Comparison of ENCODE assay signal across 8 mouse cellular contexts in the genomic region with DNA sequence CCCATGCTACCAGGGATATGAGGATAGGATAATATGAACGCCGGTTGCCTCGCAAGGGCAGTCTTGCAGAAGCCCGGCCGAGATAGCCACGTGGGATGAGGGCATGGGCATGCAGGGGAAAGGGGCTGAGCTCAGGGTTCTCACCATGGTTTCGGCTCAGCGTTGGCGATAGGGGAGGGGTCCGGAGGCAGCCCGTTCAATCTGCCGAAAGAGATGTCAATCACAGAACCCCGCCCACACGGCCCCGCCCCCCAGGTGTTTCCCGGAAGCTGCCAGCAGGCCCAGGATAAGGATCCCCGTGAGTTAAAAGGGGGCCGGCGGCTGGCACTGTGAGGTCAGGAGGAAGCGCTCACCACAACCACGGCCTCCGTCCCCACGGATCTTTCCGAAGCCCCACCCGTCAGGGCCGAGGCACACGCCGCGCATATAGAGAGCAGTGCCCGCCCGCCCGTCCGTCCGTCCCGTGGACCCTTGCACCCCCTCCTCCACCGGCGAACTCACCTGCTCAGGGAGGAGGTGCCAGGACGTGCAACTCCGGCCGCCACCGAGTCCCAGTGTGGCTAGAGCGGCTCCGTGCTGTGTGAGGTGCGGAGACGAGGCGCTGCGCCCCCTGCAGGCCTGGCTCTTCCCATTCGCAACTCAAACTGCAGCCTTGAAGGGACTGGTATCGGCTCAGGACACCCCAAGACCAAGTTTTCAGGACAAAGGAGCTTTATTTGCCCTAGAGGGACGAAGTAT. TPM values are rescaled to one million over a fixed set of nuclear protein-coding genes. Genes with fewer than 3 reads are reported as not detected.
DNase-seq lines count a peak whose midpoint lies in the region; ATAC-seq and TF ChIP-seq lines count a peak whose summit lies in the region.

A gene (minus strand): TSS at position 564 of the 738 bp plus-strand sequence.

- peak within 1 kb of the TSS; percentile 94 for H3K27ac ChIP-seq in forebrain, embryonic 10.5 days
- peak within 1 kb of the TSS; percentile 84 for H3K27ac ChIP-seq in heart, embryonic 15.5 days
- peak within 1 kb of the TSS; percentile 33 for H3K27ac ChIP-seq in liver, embryonic 14.5 days
- H3K27ac ChIP-seq in neural tube, embryonic 11.5 days (ENCODE audit: low read depth, low read length), result peak within 1 kb of the TSS; percentile 67
- H3K27ac ChIP-seq in stomach, postnatal 0 days (replicated peaks), result peak within 1 kb of the TSS; percentile 92

- peak; percentile 99 for TF ChIP-seq CTCF in liver, embryonic 14.5 days (IDR thresholded peaks at IDR 0.05; ENCODE audit: low read depth)
- TF ChIP-seq CTCF in stomach, postnatal 0 days (IDR thresholded peaks at IDR 0.05; ENCODE audit: low read depth), result peak; percentile 97

- no peak for TF ChIP-seq EP300 in liver, embryonic 14.5 days (IDR thresholded peaks at IDR 0.05; ENCODE audit: low read depth)
- no peak for TF ChIP-seq EP300 in stomach, postnatal 0 days (optimal IDR thresholded peaks at IDR 0.05)

- peak; percentile 59 for ATAC-seq in CD4-positive, CD25-positive, alpha-beta regulatory T cell, adult 4 months
- peak; percentile 94 for ATAC-seq in heart, embryonic 15.5 days (replicated peaks; ENCODE audit: insufficient number of reproducible peaks, insufficient read depth, low FRiP score, low read depth)
- peak; percentile 92 for ATAC-seq in liver, embryonic 14.5 days (ENCODE audit: insufficient read depth)
- ATAC-seq in neural tube, embryonic 11.5 days (ENCODE audit: insufficient read depth, low FRiP score, low TSS enrichment), result peak; percentile 95
- ATAC-seq in stomach, postnatal 0 days (ENCODE audit: low FRiP score, low TSS enrichment), result peak; percentile 95

- H3K4me1 ChIP-seq in forebrain, embryonic 10.5 days, result peaks cover 27% of the 10 kb centered on the region
- peaks cover 7% of the 10 kb centered on the region for H3K4me1 ChIP-seq in heart, embryonic 15.5 days (replicated peaks)
- H3K4me1 ChIP-seq in liver, embryonic 14.5 days (replicated peaks; ENCODE audit: control insufficient read depth in 2 of 2, insufficient read depth in 2 of 2, low read length in 1 of 2), result peaks cover 20 to 21% of the 10 kb centered on the region in 2 experiments; a peak in 3 of 4 replicates
- no peaks in the 10 kb centered on the region for H3K4me1 ChIP-seq in neural tube, embryonic 11.5 days (ENCODE audit: control insufficient read depth, insufficient read depth, low read length)
- H3K4me1 ChIP-seq in stomach, postnatal 0 days (replicated peaks; ENCODE audit: control insufficient read depth, insufficient read depth), result no peaks in the 10 kb centered on the region

- peak within 1 kb of the TSS; percentile 84 for H3K4me3 ChIP-seq in forebrain, embryonic 10.5 days
- peak within 1 kb of the TSS; percentile 81 for H3K4me3 ChIP-seq in heart, embryonic 15.5 days
- peak within 1 kb of the TSS; percentile 79 for H3K4me3 ChIP-seq in liver, embryonic 14.5 days (ENCODE audit: insufficient read depth in 1 of 2, low read depth in 2 of 2, low read length in 2 of 2)
- peak within 1 kb of the TSS; percentile 55 for H3K4me3 ChIP-seq in neural tube, embryonic 11.5 days (ENCODE audit: low read depth, low read length)
- H3K4me3 ChIP-seq in stomach, postnatal 0 days (ENCODE audit: low read depth, low read length), result peak within 1 kb of the TSS; percentile 81

- no peaks in the 10 kb centered on the region for H3K27me3 ChIP-seq in forebrain, embryonic 10.5 days (ENCODE audit: poor library complexity, severe bottlenecking)
- H3K27me3 ChIP-seq in heart, embryonic 15.5 days, result no peaks in the 10 kb centered on the region
- H3K27me3 ChIP-seq in liver, embryonic 14.5 days (ENCODE audit: control insufficient read depth, insufficient read depth, low read length), result no peaks in the 10 kb centered on the region
- no peaks in the 10 kb centered on the region for H3K27me3 ChIP-seq in neural tube, embryonic 11.5 days (ENCODE audit: control insufficient read depth, insufficient read depth, low read length)
- no peaks in the 10 kb centered on the region for H3K27me3 ChIP-seq in stomach, postnatal 0 days (ENCODE audit: control insufficient read depth, insufficient read depth, low read length)

- H3K9ac ChIP-seq in heart, embryonic 15.5 days, result peak within 1 kb of the TSS; percentile 82
- peak within 1 kb of the TSS; percentile 72 for H3K9ac ChIP-seq in liver, embryonic 14.5 days (replicated peaks)
- H3K9ac ChIP-seq in neural tube, embryonic 11.5 days (ENCODE audit: low read length), result peak within 1 kb of the TSS; percentile 81
- H3K9ac ChIP-seq in stomach, postnatal 0 days (ENCODE audit: low read length), result peak within 1 kb of the TSS; percentile 82

- H3K4me2 ChIP-seq in heart, embryonic 15.5 days, result peak within 1 kb of the TSS; percentile 69
- peak within 1 kb of the TSS; percentile 82 for H3K4me2 ChIP-seq in liver, embryonic 14.5 days (ENCODE audit: low read depth)
- H3K4me2 ChIP-seq in neural tube, embryonic 11.5 days (ENCODE audit: low read depth), result peak within 1 kb of the TSS; percentile 46
- H3K4me2 ChIP-seq in stomach, postnatal 0 days (replicated peaks; ENCODE audit: low read depth), result peak within 1 kb of the TSS; percentile 70

- H3K9me3 ChIP-seq in forebrain, embryonic 10.5 days, result no peaks in the 10 kb centered on the region
- no peaks in the 10 kb centered on the region for H3K9me3 ChIP-seq in heart, embryonic 15.5 days (replicated peaks)
- no peaks in the 10 kb centered on the region for H3K9me3 ChIP-seq in liver, embryonic 14.5 days (ENCODE audit: control insufficient read depth, low read length)
- no peaks in the 10 kb centered on the region for H3K9me3 ChIP-seq in neural tube, embryonic 11.5 days (ENCODE audit: control insufficient read depth, low read length)
- H3K9me3 ChIP-seq in stomach, postnatal 0 days (ENCODE audit: control insufficient read depth, low read length), result no peaks in the 10 kb centered on the region

- H3K36me3 ChIP-seq in forebrain, embryonic 10.5 days (replicated peaks), result peaks cover 32% of the 10 kb centered on the region
- peaks cover 20% of the 10 kb centered on the region; the same call in 1 of the 2 replicates for H3K36me3 ChIP-seq in heart, embryonic 15.5 days
- no peaks in the 10 kb centered on the region for H3K36me3 ChIP-seq in liver, embryonic 14.5 days (replicated peaks; ENCODE audit: control insufficient read depth, insufficient read depth, low read depth)
- 0 out of 2 replicates have a peak, but pooled peaks cover 2% of the 10 kb centered on the region for H3K36me3 ChIP-seq in neural tube, embryonic 11.5 days (ENCODE audit: control insufficient read depth, insufficient read depth, low read length)
- peaks cover 8% of the 10 kb centered on the region; the same call in 1 of the 2 replicates for H3K36me3 ChIP-seq in stomach, postnatal 0 days (ENCODE audit: control insufficient read depth, insufficient read depth, low read length)

- WGBS in forebrain, embryonic 10.5 days, result under 1% methylated on average over 50 of the region's 50 CpGs
- under 1% methylated on average over 50 of the region's 50 CpGs for WGBS in heart, embryonic 15.5 days
- WGBS in liver, embryonic 14.5 days (ENCODE audit: insufficient replicate concordance), result under 1% methylated on average over 47 of the region's 50 CpGs
- under 1% methylated on average over 50 of the region's 50 CpGs for WGBS in neural tube, embryonic 11.5 days
- WGBS in stomach, postnatal 0 days, result under 1% methylated on average over 47 of the region's 50 CpGs

- peak; percentile 86 for DNase-seq in c-Kit-negative CD71-positive TER-119-positive erythroid progenitor cells, embryonic 14.5 days (ENCODE audit: low read depth, low spot score)
- DNase-seq in forebrain, embryonic 10.5 days (ENCODE audit: extremely low spot score, low spot score), result peak; percentile 93
- DNase-seq in kidney, postnatal 25 days, result peak; percentile 97 to 98
- DNase-seq in liver, embryonic 14.5 days (ENCODE audit: low read depth in 3 of 3, low spot score in 3 of 3), result peak; percentile 85 to 86 (median 85)
- DNase-seq in neural tube, embryonic 11.5 days (ENCODE audit: low spot score), result peak; percentile 92
- peak; percentile 97 for DNase-seq in stomach, postnatal 0 days (ENCODE audit: low spot score)

RNA-seq across cellular contexts. Expression of the gene that starts here (rescaled TPM):
- polyA plus RNA-seq in CD4-positive, CD25-positive, alpha-beta regulatory T cell, adult 4 months (2017; shearing (Covaris generic)), result 10 to 100 TPM; 70.5 to 94.7 TPM
- 30.2 and 31.5 TPM in 2 replicates for polyA plus RNA-seq in forebrain, embryonic 10.5 days (2016; fragmentation: Nextera tagmentation; extraction: Ambion mirVana)
- 20.7 and 23.8 TPM in 2 replicates for polyA plus RNA-seq in heart, embryonic 15.5 days (2015; fragmentation: Nextera tagmentation; extraction: Ambion mirVana)
- polyA plus RNA-seq in liver, embryonic 14.5 days (2012; rRNA removed), result 10.9 and 12.8 TPM in 2 replicates
- 7.4 and 8.1 TPM in 2 replicates for polyA plus RNA-seq in liver, embryonic 14.5 days (2014; fragmentation: Nextera tagmentation; extraction: Ambion mirVana)
- polyA plus RNA-seq in neural tube, embryonic 11.5 days (2014; fragmentation: Nextera tagmentation; extraction: Ambion mirVana), result 26.5 and 29.3 TPM in 2 replicates
- 25.7 and 27.3 TPM in 2 replicates for polyA plus RNA-seq in stomach, postnatal 0 days (2015; fragmentation: Nextera tagmentation; extraction: Ambion mirVana)

Comparison
In these comparisons a context has a peak if more than half of its experiments do, and no peak if none do; other contexts are left out.
1. Peak in every context shown above with its lines: DNase-seq, ATAC-seq, H3K4me3 ChIP-seq and H3K27ac ChIP-seq.
2. H3K27ac ChIP-seq: peak in every context shown above with its lines; median percentile 94 in forebrain, embryonic 10.5 days; 92 in stomach, postnatal 0 days; 84 in heart, embryonic 15.5 days; 67 in neural tube, embryonic 11.5 days; 33 in liver, embryonic 14.5 days.